Mouse (Mus musculus): ENCODE data around the gene Olfr1480.

The Olfr1480 gene

GRCm38 (mm10) chr19:13527613-13528012, at the start of gene Olfr1480:
Olfr1480 (plus strand) TSS chr19:13527913.
- no peak for DNase-seq (ENCODE audit: low read depth)

GRCm38 (mm10) chr19:13480096-13480495, 47.6 kb upstream of the Olfr1480 start, which contains the start of gene Olfr1475:
Olfr1475 (minus strand) TSS chr19:13480196.
- DNase-seq (ENCODE audit: low read depth), result no peak

- no peak for DNase-seq (ENCODE audit: low read depth)
Measured at GRCm38 (mm10) chr19:13500246-13500645, 27.5 kb upstream of the Olfr1480 start, which contains the start of gene Olfr1477. Olfr1477 (plus strand) TSS chr19:13500546.
